13 mouse cellular contexts compared by ENCODE assay signal in genomic region chr12:101766228-101766852, GRCm38 (mm10). TPM values are rescaled to one million over a fixed set of nuclear protein-coding genes. Genes with fewer than 3 reads are reported as not detected.
A peak's percentile ranks its signal among the peaks of the same experiment; 100 is the strongest.
DNase-seq lines count a peak whose midpoint lies in the region; ATAC-seq lines count a peak whose summit lies in the region.
"Had no signal": no experiment of that assay in that cellular context is flagged by ENCODE, and none has a peak within 500 bp of the region (broad histone marks: within the 10 kb centered on the region; RNA-seq: fewer than 3 reads in every experiment).

No protein-coding gene starts in this region.

- no peak overlapping the region for H3K27ac ChIP-seq in heart, embryonic 10.5 days
- H3K27ac ChIP-seq in embryonic facial prominence, embryonic 14.5 days (replicated peaks; ENCODE audit: low read depth, low read length) = peak overlapping the region; percentile 44; the same call in 1 of the 2 replicates
- H3K27ac ChIP-seq in midbrain, embryonic 15.5 days = no peak overlapping the region
- H3K27ac ChIP-seq: embryonic facial prominence, embryonic 12.5 days had no signal

- H3K4me3 ChIP-seq in heart, embryonic 10.5 days = no peak overlapping the region
- H3K4me3 ChIP-seq in embryonic facial prominence, embryonic 14.5 days (ENCODE audit: low read depth, low read length) = no peak overlapping the region
- no peak overlapping the region for H3K4me3 ChIP-seq in midbrain, embryonic 15.5 days
- H3K4me3 ChIP-seq: embryonic facial prominence, embryonic 12.5 days had no signal

- H3K9ac ChIP-seq in embryonic facial prominence, embryonic 14.5 days (ENCODE audit: low read depth, low read length) = no peak overlapping the region
- no peak overlapping the region for H3K9ac ChIP-seq in midbrain, embryonic 15.5 days
- H3K9ac ChIP-seq: embryonic facial prominence, embryonic 12.5 days had no signal

- 60% methylated on average over 3 of the region's 3 CpGs for WGBS in heart, embryonic 10.5 days
- 87% methylated on average over 3 of the region's 3 CpGs for WGBS in embryonic facial prominence, embryonic 14.5 days
- WGBS in midbrain, embryonic 15.5 days = 45% methylated on average over 3 of the region's 3 CpGs

- no peaks in the 10 kb centered on the region for H3K27me3 ChIP-seq in heart, embryonic 10.5 days (ENCODE audit: insufficient read depth, poor library complexity, severe bottlenecking)
- H3K27me3 ChIP-seq in embryonic facial prominence, embryonic 14.5 days (replicated peaks; ENCODE audit: control insufficient read depth, insufficient read depth, low read length) = no peaks in the 10 kb centered on the region
- no peaks in the 10 kb centered on the region for H3K27me3 ChIP-seq in midbrain, embryonic 15.5 days (replicated peaks)
- H3K27me3 ChIP-seq: embryonic facial prominence, embryonic 12.5 days had no signal

- H3K36me3 ChIP-seq in heart, embryonic 10.5 days = no peaks in the 10 kb centered on the region
- 0 out of 2 replicates have a peak, but pooled peaks cover 3% of the 10 kb centered on the region for H3K36me3 ChIP-seq in embryonic facial prominence, embryonic 14.5 days (ENCODE audit: control insufficient read depth, insufficient read depth, low read length)
- H3K36me3 ChIP-seq in midbrain, embryonic 15.5 days (replicated peaks) = no peaks in the 10 kb centered on the region
- H3K36me3 ChIP-seq: embryonic facial prominence, embryonic 12.5 days had no signal

- H3K9me3 ChIP-seq in heart, embryonic 10.5 days = no peaks in the 10 kb centered on the region
- no peaks in the 10 kb centered on the region for H3K9me3 ChIP-seq in embryonic facial prominence, embryonic 14.5 days (ENCODE audit: control insufficient read depth, low read length)
- no peaks in the 10 kb centered on the region for H3K9me3 ChIP-seq in midbrain, embryonic 15.5 days
- H3K9me3 ChIP-seq: embryonic facial prominence, embryonic 12.5 days had no signal

- ATAC-seq in embryonic facial prominence, embryonic 14.5 days (ENCODE audit: low read depth) = peak; percentile 63; the same call in 1 of the 2 replicates
- peak; percentile 74 for ATAC-seq in midbrain, embryonic 15.5 days (replicated peaks)

- H3K4me2 ChIP-seq in embryonic facial prominence, embryonic 14.5 days (ENCODE audit: low read depth, low read length) = no peak overlapping the region
- no peak overlapping the region for H3K4me2 ChIP-seq in midbrain, embryonic 15.5 days
- H3K4me2 ChIP-seq: embryonic facial prominence, embryonic 12.5 days had no signal

- peaks cover 11% of the 10 kb centered on the region for H3K4me1 ChIP-seq in heart, embryonic 10.5 days
- peaks cover 11% of the 10 kb centered on the region for H3K4me1 ChIP-seq in embryonic facial prominence, embryonic 14.5 days (ENCODE audit: control insufficient read depth, insufficient read depth, low read length)
- no peaks in the 10 kb centered on the region for H3K4me1 ChIP-seq in midbrain, embryonic 15.5 days

- peak; percentile 90 for DNase-seq in heart, adult 11 months
- no peak for DNase-seq in heart, embryonic 10.5 days (ENCODE audit: low spot score)
- DNase-seq in embryonic facial prominence, embryonic 14.5 days (ENCODE audit: low spot score) = peak; percentile 60
- DNase-seq in lung, adult 18-20 months = peak; percentile 91 to 94
- DNase-seq in layer of hippocampus, adult 9-11 months = no peak
- DNase-seq in cerebellum, postnatal 10 days = no peak
- no peak for DNase-seq in left cerebral cortex, adult 8-10 months (ENCODE audit: low spot score in 2 of 2)
- DNase-seq: kidney, postnatal 10 days; right cerebral cortex, adult 18-20 months; thymus, adult 2 months had no signal

RNA-seq across cellular contexts. Expression of gene Tc2n, which starts 48.0 kb away (rescaled TPM):
- 0.08 and 0.17 TPM in 2 replicates for polyA plus RNA-seq in heart, embryonic 10.5 days (2016; fragmentation: Nextera tagmentation; extraction: Ambion mirVana)
- 1.0 and 1.3 TPM in 2 replicates for polyA plus RNA-seq in embryonic facial prominence, embryonic 14.5 days (2014; fragmentation: Nextera tagmentation; extraction: Ambion mirVana)
- 0.18 and 0.39 TPM in 2 replicates for polyA plus RNA-seq in midbrain, embryonic 15.5 days (2015; fragmentation: Nextera tagmentation; extraction: Ambion mirVana)
- under 1 TPM; 0.20 to 0.58 (median 0.47) TPM for total RNA-seq in left cerebral cortex, adult 8-10 months (2022)
- total RNA-seq: monocyte, adult 5-6 weeks had no signal

RNA-seq across cellular contexts. Expression of gene Fbln5, which starts 52.5 kb away (rescaled TPM):
- 4.1 and 7.9 TPM in 2 replicates for polyA plus RNA-seq in heart, embryonic 10.5 days (2016; fragmentation: Nextera tagmentation; extraction: Ambion mirVana)
- 143 and 156 TPM in 2 replicates for polyA plus RNA-seq in embryonic facial prominence, embryonic 14.5 days (2014; fragmentation: Nextera tagmentation; extraction: Ambion mirVana)
- 10.1 and 11.6 TPM in 2 replicates for polyA plus RNA-seq in midbrain, embryonic 15.5 days (2015; fragmentation: Nextera tagmentation; extraction: Ambion mirVana)
- 10 to 100 TPM in 1 of 4 experiments, 1 to 10 TPM in 3; 6.9 to 10.3 (median 7.9) TPM for total RNA-seq in left cerebral cortex, adult 8-10 months (2022)
- total RNA-seq: monocyte, adult 5-6 weeks had no signal

Comparison
In these comparisons a context has a peak if more than half of its experiments do, and no peak if none do; other contexts are left out.
1. DNase-seq: peak in heart, adult 11 months (single experiment), embryonic facial prominence, embryonic 14.5 days (single experiment) and lung, adult 18-20 months (2 of 2); none in heart, embryonic 10.5 days (single experiment), layer of hippocampus, adult 9-11 months (single experiment), cerebellum, postnatal 10 days (0 of 2) and left cerebral cortex, adult 8-10 months (0 of 2).
2. RNA of gene Fbln5, which starts 52.5 kb away (polyA plus RNA-seq): 143 to 156 TPM in embryonic facial prominence, embryonic 14.5 days; 10.1 to 11.6 TPM in midbrain, embryonic 15.5 days and 4.1 to 7.9 TPM in heart, embryonic 10.5 days; every median in the first group is over 10 times any median in the second.